Mouse (Mus musculus) layer of hippocampus, postnatal 25 days (tissue): Measurements from ENCODE around the gene Trit1. TPM values are rescaled to one million over a fixed set of nuclear protein-coding genes. Genes with fewer than 3 reads are reported as not detected.
A peak's percentile ranks its signal among the peaks of the same experiment; 100 is the strongest.

Experiments
- DNase-seq, 2 experiments: peaks; one replicate each; pipeline ENCODE4 v3.0.0; 2022; ENCODE audit warnings: mixed read lengths in 2 of 2, low spot score in 1 of 2; ENCODE audit errors: extremely low spot score in 1 of 2
- total RNA-seq, 2 experiments: library from RNA; stranded (reverse); gene quantifications; 2 replicates each; pipeline ENCODE4 v1.2.3; 2021

Gene Trit1
- total RNA-seq, 2 experiments from 2014 or later: 20.2 to 26.9 TPM

- DNase-seq: no peak
Observed at GRCm38 (mm10) chr4:123043858-123044257, 27.5 kb downstream of the Trit1 start.

DNA sequence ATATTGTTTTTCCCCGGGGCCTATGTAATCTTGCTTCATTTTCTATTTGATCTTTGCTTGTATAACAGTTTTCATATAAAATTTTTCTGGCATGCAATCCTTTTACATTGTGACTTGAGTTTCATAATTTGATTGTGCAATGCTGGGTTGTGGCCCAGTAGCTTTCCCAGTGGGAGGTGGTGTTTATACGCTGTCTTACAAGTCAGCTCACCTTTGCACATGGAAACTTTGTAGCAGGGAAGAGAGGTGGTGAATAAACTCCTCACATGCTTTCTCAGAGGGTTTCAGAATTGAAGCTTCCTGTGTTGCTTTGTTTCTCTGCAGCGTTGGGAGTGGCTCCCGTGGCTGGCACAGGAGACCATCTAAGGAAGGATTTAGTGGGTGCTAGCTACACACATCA is 28.4 kb downstream of the Trit1 start:
- no peak for DNase-seq

GRCm38 (mm10) chr4:123046300-123046699 is 29.9 kb downstream of the Trit1 start:
- DNase-seq: no peak

DNA sequence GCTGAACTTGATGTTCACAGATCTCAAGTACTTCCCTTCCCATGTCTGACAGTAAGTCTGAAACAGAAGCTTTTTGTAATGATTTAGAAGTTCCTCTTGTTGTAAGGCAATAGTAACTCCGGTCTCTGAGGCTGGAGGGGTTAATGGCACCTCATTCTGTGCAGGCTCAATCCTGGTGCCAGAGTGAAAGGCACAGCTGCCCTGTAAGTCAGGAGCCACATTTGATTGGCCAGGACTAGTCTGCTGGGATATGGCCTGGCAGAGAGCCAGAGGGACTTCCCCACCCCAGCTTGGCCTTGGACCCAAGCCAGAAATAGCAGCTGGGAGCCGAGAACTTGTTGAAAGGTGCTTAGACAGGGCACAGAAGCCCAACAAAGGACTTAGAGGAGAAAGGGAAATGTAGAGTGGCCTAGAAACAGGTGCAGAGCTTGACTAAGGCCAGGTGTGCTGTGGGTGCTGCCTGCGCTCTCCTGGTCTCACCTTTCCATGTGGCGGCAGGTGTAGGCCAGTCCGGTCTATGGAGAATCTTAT is 34.3 kb downstream of the Trit1 start:
- peak in 1 of 2 experiments; percentile 57 for DNase-seq

GRCm38 (mm10) chr4:123053179-123053578 is 36.8 kb downstream of the Trit1 start:
- peak; percentile 39 to 54 for DNase-seq

DNA sequence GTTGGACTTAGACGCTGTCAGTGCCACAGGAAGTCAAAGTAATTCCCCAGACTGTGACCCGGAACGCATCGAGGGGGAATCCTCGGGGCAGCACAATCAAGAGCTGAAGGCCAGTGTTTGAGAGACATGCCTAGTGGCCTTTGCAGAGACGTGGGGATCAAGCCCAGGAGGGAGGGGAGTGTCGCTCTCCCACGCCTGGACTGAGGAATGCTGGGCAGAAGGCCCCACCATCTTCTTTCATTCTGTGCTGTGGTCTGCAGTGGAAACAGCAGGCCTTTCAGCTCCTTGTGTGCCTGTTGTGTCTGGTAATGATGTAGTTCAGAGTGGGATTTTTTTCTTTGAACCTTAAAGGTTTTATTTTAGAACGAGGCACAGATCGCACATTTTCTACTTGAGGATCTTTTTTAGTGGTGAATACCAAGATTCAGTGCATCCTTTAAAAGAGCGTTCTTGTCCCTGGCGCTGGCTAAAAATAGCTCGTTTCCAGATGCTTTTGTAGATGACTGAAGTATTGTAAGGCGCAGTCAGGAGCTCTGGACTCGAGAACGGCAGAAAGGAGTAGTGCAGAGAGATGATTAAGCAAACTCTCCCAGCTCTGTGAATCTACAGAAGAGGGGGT is 37.9 kb downstream of the Trit1 start:
- DNase-seq: no peak

GRCm38 (mm10) chr4:123056560-123057109 is 40.2 kb downstream of the Trit1 start:
- no peak for DNase-seq

DNA sequence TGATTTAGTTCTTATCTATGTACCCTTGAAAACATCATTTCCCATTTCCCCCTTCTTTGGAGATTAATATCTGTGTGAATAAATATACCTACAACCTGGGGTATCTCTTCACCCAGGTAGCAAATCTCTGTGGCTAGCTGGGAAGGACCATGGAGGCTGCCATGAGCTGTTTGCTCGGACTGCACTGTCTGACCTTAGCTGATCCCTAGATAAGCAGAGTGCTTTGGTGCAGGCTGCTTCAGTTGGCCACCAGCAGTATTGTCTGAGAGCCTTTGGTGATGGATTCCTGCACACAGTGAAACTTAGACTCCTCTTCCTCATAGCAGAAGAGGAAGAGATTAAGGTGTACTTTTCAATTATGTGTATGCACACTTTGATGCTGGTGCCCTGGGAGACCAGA is 41.6 kb downstream of the Trit1 start:
- no peak for DNase-seq

DNA sequence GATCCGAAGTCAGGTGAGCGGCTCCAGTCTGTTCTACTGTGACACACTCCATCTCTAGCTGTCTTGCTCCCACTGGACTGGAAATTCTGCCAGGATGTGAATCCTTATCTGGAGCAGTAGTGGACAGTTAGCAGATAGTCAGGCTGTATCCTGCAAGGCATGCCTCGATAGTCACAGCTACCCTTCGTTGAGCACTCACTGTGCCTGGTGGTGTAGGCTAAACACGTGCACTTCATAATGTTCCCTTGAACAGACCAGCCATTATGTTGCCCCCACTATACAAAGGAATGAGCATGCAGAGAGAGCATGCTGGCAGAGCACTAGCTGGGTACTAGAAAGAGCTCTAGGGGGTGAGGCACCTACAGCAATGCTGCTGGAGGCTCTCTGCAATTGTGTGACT is 45.3 kb downstream of the Trit1 start:
- DNase-seq: no peak

- no peak for DNase-seq
Observed at GRCm38 (mm10) chr4:123068646-123069045, 52.2 kb downstream of the Trit1 start.

DNA sequence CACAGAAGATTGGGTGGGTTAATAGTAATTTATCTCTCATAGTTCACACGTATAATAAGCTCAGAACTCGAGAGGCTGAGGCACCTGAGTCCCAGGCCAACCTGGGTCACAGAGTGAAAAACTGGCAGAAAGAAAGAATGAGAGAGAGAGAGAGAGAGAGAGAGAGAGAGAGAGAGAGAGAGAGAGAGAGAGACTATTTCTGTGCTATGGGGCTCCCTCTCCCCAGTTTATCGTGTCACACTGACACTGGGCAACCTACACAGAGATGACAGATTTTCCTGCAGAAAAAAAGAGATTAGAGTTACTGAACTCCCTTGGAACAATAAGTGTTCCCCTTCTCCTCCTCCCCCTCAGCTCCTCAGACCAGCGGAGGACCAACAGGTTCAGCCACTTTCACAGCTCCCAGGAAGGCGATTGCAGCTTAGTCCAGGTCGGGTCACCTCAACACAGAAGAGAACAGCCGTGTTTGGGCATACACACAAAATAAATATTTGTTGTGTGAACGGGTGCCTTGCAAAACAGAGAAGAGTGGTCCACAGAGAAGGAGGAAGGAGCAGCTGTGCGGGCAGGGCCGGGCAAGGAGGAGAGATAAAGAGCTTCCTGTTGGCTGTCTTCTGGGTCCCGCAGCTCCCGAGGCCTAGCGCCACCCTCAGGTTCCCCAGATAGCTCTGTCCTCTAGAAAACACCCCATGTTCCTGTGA is 55.0 kb downstream of the Trit1 start:
- DNase-seq: peak in 1 of 2 experiments; percentile 39

DNA sequence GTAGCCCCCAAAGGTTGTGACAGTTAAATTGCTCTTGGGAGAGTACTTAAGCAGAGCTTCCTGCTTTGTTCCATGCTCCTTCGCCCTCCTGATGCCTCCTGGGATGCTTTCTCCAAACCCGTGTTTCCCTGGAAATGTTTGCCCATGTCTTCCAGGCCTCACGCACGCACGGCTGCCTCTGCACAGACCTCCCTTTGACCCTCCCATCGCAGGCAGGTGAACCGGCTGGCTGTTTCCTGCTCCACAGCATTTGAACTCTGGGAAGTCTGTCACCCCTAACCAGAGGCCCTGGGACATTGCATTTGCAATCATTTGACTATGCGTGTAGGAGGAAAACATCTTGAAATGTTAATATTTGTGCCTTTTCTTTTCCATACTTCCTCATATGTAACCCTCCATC is 60.5 kb downstream of the Trit1 start:
- no peak for DNase-seq

DNA sequence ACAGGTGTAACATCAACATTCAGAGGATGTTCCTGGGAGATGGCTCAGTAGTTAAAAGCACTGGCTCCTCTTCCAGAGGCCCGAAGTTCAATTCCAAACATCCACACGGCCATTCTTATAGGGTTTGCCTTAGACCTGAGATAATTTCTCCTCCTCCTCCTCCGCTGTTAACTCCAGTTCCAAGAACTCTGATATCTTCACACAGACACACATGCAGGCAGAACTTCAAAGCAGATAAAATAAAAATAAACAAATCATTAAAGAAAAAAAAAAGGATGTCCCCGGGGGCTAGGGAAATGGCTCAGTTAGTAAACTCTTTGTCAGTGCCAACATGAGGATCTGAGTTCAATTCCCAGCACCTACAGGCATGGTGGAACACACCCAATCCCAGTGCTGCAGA is 61.8 kb downstream of the Trit1 start:
- DNase-seq: no peak

DNA sequence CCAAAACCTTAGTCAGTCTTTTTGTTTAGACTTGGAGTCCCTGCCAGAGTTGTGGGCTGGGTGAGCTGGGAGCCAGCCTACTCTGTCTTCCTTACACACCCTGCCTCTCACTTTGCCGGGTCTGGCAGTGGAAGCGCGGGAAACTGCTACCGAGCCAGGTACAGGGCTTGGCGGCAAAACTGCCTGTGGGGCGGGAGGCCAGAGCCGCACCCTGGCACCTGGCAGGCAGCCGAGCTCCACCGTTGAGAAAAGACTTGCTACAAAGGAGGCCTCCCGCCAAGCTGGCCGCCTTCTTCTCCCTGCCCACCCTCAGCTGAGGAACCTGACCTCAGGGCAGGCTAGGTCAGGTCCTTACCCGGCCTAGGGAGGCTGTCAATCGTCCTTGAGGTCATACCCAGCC is 64.4 kb downstream of the Trit1 start:
- no peak for DNase-seq

DNA sequence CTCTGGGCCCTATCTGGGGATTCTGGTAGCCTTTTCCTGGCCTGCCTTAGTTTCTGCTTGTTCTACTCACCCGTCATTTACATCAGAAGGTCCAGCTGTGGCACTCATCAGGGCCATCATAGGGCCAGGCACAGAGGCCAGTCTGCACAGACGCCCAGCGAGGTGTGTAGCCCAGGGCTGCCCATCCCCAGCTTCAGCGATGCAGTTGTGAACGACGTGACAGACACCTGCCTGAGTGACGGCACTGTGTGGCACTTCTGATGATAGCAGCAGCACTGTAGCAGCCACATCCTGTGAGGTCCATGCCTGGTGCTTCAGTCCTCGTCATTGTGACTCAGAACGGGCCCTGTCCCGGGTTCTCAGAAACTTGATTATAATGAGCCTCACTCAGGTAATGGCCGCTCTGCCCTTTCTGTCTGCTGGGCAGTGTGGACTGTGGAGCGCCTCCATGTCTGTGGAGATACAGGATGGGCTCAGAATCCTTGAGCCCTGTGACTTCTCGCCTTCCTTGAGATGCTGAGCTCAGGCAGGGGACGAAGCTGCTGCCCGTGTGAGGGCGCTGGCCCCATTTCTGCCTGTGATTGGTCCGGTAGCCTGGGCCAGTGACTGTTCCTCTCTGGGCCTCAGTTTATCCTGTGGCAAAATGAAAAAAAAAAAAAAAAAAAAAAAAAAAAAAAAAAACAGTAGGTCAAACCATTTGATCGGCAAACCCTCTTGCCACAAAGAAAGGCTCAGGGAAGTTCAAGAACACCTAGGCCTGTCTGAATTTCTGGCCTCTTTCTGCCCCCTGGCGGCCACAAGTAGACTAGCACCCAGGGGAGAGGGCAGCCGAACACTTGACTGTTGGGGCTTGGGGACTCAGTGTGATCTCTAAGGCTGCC is 66.1 kb downstream of the Trit1 start:
- peak; percentile 43 to 65 for DNase-seq

- no peak for DNase-seq
Observed at GRCm38 (mm10) chr4:123083323-123083902, 67.0 kb downstream of the Trit1 start.

DNA sequence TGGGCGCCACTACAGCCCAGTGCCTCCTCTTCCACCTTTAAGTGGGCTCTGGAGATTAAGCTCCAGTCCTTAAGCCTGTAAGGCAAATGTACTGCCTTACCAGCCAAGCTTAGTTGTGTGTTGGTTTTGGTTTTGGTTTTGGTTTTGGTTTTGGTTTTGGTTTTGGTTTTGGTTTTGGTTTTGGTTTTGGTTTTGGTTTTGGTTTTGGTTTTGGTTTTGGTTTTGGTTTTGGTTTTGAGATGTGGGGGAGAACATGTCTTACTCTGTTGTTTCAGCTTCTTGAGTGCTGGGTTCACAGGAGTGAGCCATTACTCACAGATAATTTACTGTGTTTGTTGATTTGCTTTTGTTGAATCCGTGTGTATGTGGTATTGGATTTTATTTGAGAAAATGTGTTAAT is 68.9 kb downstream of the Trit1 start:
- DNase-seq: no peak

- no peak for DNase-seq
Observed at GRCm38 (mm10) chr4:123086381-123086780, 70.0 kb downstream of the Trit1 start.

GRCm38 (mm10) chr4:123092621-123093020 is 76.2 kb downstream of the Trit1 start:
- DNase-seq: no peak

GRCm38 (mm10) chr4:123093064-123093776 is 76.8 kb downstream of the Trit1 start:
- no peak for DNase-seq
